Mouse (Mus musculus): ENCODE results near the gene Pds5b. TPM values are rescaled to one million over a fixed set of nuclear protein-coding genes. Genes with fewer than 3 reads are reported as not detected.

Gene Pds5b
- polyA plus RNA-seq (2012; rRNA removed) = 7.1 and 8.1 TPM in 2 replicates

GRCm38 (mm10) chr5:150673153-150673835 lies at the start of gene Pds5b:
Gene Pds5b, plus strand, starts transcription at chr5:150673739.

GRCm38 (mm10) chr5:150666133-150666739 lies 7.3 kb upstream of the Pds5b start, which contains the start of gene N4bp2l2:
Gene N4bp2l2, minus strand, starts transcription at chr5:150666183.

Other genes starting within 250 kb of the Pds5b start
- gene Zar1l, start 155.6 kb upstream of the Pds5b start, polyA plus RNA-seq (2012; rRNA removed) = not detected in 2 replicates
- 15.0 and 17.6 TPM in 2 replicates for gene Brca2, start 151.1 kb upstream of the Pds5b start, polyA plus RNA-seq (2012; rRNA removed)
- 7.2 and 8.4 TPM in 2 replicates for gene N4bp2l1, start 76.6 kb upstream of the Pds5b start, polyA plus RNA-seq (2012; rRNA removed)
- gene N4bp2l2, start 7.6 kb upstream of the Pds5b start, polyA plus RNA-seq (2012; rRNA removed) = 14.5 and 15.0 TPM in 2 replicates